ENCODE assay signal across 8 mouse cellular contexts in genomic region chr9:21926155-21926554, GRCm38 (mm10). TPM values are rescaled to one million over a fixed set of nuclear protein-coding genes. Genes with fewer than 3 reads are reported as not detected.
A peak's percentile ranks its signal among the peaks of the same experiment; 100 is the strongest.
DNase-seq lines count a peak whose midpoint lies in the region; ATAC-seq and TF ChIP-seq lines count a peak whose summit lies in the region.

No protein-coding gene starts in this region.

- TF ChIP-seq CTCF in embryonic fibroblast, embryonic 13.5 days (IDR thresholded peaks at IDR 0.05; ENCODE audit: borderline replicate concordance, insufficient read depth, low read length) = no peak
- TF ChIP-seq CTCF in kidney, adult 2 months (conservative IDR thresholded peaks at IDR 0.05; ENCODE audit: insufficient read depth, insufficient read length, low read depth, low read length) = no peak

- H3K27me3 ChIP-seq in kidney, adult 2 months (replicated peaks; ENCODE audit: control insufficient read depth, insufficient read depth, low read length) = no peaks in the 10 kb centered on the region
- H3K27me3 ChIP-seq in lung, embryonic 16.5 days (ENCODE audit: control insufficient read depth, insufficient read depth, low read depth, low read length) = no peaks in the 10 kb centered on the region

- H3K4me2 ChIP-seq in lung, embryonic 16.5 days (ENCODE audit: low read depth, low read length) = peak overlapping the region; percentile 85

- H3K27ac ChIP-seq in embryonic fibroblast, embryonic 13.5 days (ENCODE audit: insufficient read depth, low read length) = no peak overlapping the region
- peak overlapping the region; percentile 52 for H3K27ac ChIP-seq in kidney, adult 2 months (ENCODE audit: insufficient read depth, low read depth, low read length)
- H3K27ac ChIP-seq in lung, embryonic 16.5 days (ENCODE audit: low read length) = no peak overlapping the region; the same call in 1 of the 2 replicates

- ATAC-seq in lung, embryonic 16.5 days (ENCODE audit: low read depth) = no peak

- no peaks in the 10 kb centered on the region for H3K9me3 ChIP-seq in lung, embryonic 16.5 days (ENCODE audit: control insufficient read depth, low read length)

- no peak for TF ChIP-seq POLR2A in embryonic fibroblast, embryonic 13.5 days (IDR thresholded peaks at IDR 0.05; ENCODE audit: low read depth, low read length)
- no peak for TF ChIP-seq POLR2A in kidney, adult 2 months (IDR thresholded peaks at IDR 0.05; ENCODE audit: low read depth, low read length)

- H3K9ac ChIP-seq in lung, embryonic 16.5 days (ENCODE audit: low read length) = peak overlapping the region; percentile 78

- DNase-seq in embryo, embryonic 10 days (ENCODE audit: low spot score) = peak; percentile 26
- DNase-seq in embryo, embryonic 11 days = no peak
- peak; percentile 71 for DNase-seq in kidney, adult 2 months
- no peak for DNase-seq in urinary bladder, adult 2 months (ENCODE audit: low spot score)
- no peak for DNase-seq in layer of hippocampus, postnatal 14 days (ENCODE audit: low spot score in 2 of 2)
- no peak for DNase-seq in urinary bladder, postnatal 4 days (ENCODE audit: low spot score in 2 of 2)

- H3K4me3 ChIP-seq in embryonic fibroblast, embryonic 13.5 days (ENCODE audit: insufficient read depth, low read length) = peak overlapping the region; percentile 54; the same call in 1 of the 2 replicates
- H3K4me3 ChIP-seq in kidney, adult 2 months (ENCODE audit: insufficient read depth, low read depth, low read length) = peak overlapping the region; percentile 21
- peak overlapping the region; percentile 69 for H3K4me3 ChIP-seq in lung, embryonic 16.5 days (ENCODE audit: low read length)

- peaks cover 5% of the 10 kb centered on the region; the same call in 1 of the 2 replicates for H3K4me1 ChIP-seq in embryonic fibroblast, embryonic 13.5 days (ENCODE audit: control insufficient read depth, insufficient read depth, low read length)
- peaks cover 4% of the 10 kb centered on the region; the same call in 1 of the 2 replicates for H3K4me1 ChIP-seq in kidney, adult 2 months (ENCODE audit: control insufficient read depth, insufficient read depth, low read length)
- peaks cover 21% of the 10 kb centered on the region for H3K4me1 ChIP-seq in lung, embryonic 16.5 days (replicated peaks; ENCODE audit: control insufficient read depth, insufficient read depth, low read length)

- 52% methylated on average over 6 of the region's 6 CpGs for WGBS in kidney, adult 2 months
- 71% methylated on average over 6 of the region's 6 CpGs for WGBS in lung, embryonic 16.5 days

- no peaks in the 10 kb centered on the region for H3K36me3 ChIP-seq in kidney, adult 2 months (ENCODE audit: control insufficient read depth, insufficient read depth, low read length)
- H3K36me3 ChIP-seq in lung, embryonic 16.5 days (ENCODE audit: control insufficient read depth, insufficient read depth, low read length) = no peaks in the 10 kb centered on the region

RNA-seq across cellular contexts. Expression of gene Ccdc159, which starts 1.1 kb away (rescaled TPM):
- 5.6 and 6.2 TPM in 2 replicates for polyA plus RNA-seq in embryonic fibroblast, embryonic 13.5 days (2011; ENCODE audit: insufficient read length, low read depth, missing spikeins)
- 4.3 and 4.8 TPM in 2 replicates for polyA plus RNA-seq in kidney, adult 2 months (2012; rRNA removed)
- polyA plus RNA-seq in lung, embryonic 16.5 days (2015; fragmentation: Nextera tagmentation; extraction: Ambion mirVana) = 5.9 and 6.4 TPM in 2 replicates
- polyA plus RNA-seq in urinary bladder, adult 2 months (2012; rRNA removed) = 8.8 and 9.4 TPM in 2 replicates
- total RNA-seq in layer of hippocampus, postnatal 14 days (2021) = 10 to 100 TPM; 13.8 to 14.2 TPM

RNA-seq across cellular contexts. Expression of gene Tmem205, which starts 1.2 kb away (rescaled TPM):
- polyA plus RNA-seq in embryonic fibroblast, embryonic 13.5 days (2011; ENCODE audit: insufficient read length, low read depth, missing spikeins) = 21.0 and 25.4 TPM in 2 replicates
- 313 and 353 TPM in 2 replicates for polyA plus RNA-seq in kidney, adult 2 months (2012; rRNA removed)
- polyA plus RNA-seq in lung, embryonic 16.5 days (2015; fragmentation: Nextera tagmentation; extraction: Ambion mirVana) = 58.8 and 65.3 TPM in 2 replicates
- polyA plus RNA-seq in urinary bladder, adult 2 months (2012; rRNA removed) = 93.0 and 101 TPM in 2 replicates
- total RNA-seq in layer of hippocampus, postnatal 14 days (2021) = 10 to 100 TPM; 35.7 to 37.0 TPM

RNA-seq across cellular contexts. Expression of gene Rab3d, which starts 8.2 kb away (rescaled TPM):
- 6.7 and 13.5 TPM in 2 replicates for polyA plus RNA-seq in embryonic fibroblast, embryonic 13.5 days (2011; ENCODE audit: insufficient read length, low read depth, missing spikeins)
- polyA plus RNA-seq in kidney, adult 2 months (2012; rRNA removed) = 27.1 and 32.9 TPM in 2 replicates
- polyA plus RNA-seq in lung, embryonic 16.5 days (2015; fragmentation: Nextera tagmentation; extraction: Ambion mirVana) = 20.9 and 23.5 TPM in 2 replicates
- 54.4 and 59.9 TPM in 2 replicates for polyA plus RNA-seq in urinary bladder, adult 2 months (2012; rRNA removed)
- total RNA-seq in layer of hippocampus, postnatal 14 days (2021) = 10 to 100 TPM; 22.6 to 24.2 TPM

RNA-seq across cellular contexts. Expression of gene Plppr2, which starts 10.7 kb away (rescaled TPM):
- 13.1 and 14.9 TPM in 2 replicates for polyA plus RNA-seq in embryonic fibroblast, embryonic 13.5 days (2011; ENCODE audit: insufficient read length, low read depth, missing spikeins)
- polyA plus RNA-seq in kidney, adult 2 months (2012; rRNA removed) = 6.0 and 9.1 TPM in 2 replicates
- 7.7 and 8.2 TPM in 2 replicates for polyA plus RNA-seq in lung, embryonic 16.5 days (2015; fragmentation: Nextera tagmentation; extraction: Ambion mirVana)
- polyA plus RNA-seq in urinary bladder, adult 2 months (2012; rRNA removed) = 14.5 and 17.1 TPM in 2 replicates
- total RNA-seq in layer of hippocampus, postnatal 14 days (2021) = 100 to 1,000 TPM; 350 to 352 TPM

RNA-seq across cellular contexts. Expression of gene Swsap1, which starts 29.4 kb away (rescaled TPM):
- 5.7 and 6.9 TPM in 2 replicates for polyA plus RNA-seq in embryonic fibroblast, embryonic 13.5 days (2011; ENCODE audit: insufficient read length, low read depth, missing spikeins)
- polyA plus RNA-seq in kidney, adult 2 months (2012; rRNA removed) = 10.5 and 10.9 TPM in 2 replicates
- 5.4 and 6.2 TPM in 2 replicates for polyA plus RNA-seq in lung, embryonic 16.5 days (2015; fragmentation: Nextera tagmentation; extraction: Ambion mirVana)
- polyA plus RNA-seq in urinary bladder, adult 2 months (2012; rRNA removed) = 4.6 and 6.4 TPM in 2 replicates
- 10 to 100 TPM; 14.4 to 15.2 TPM for total RNA-seq in layer of hippocampus, postnatal 14 days (2021)

Comparison
In these comparisons a context has a peak if more than half of its experiments do, and no peak if none do; other contexts are left out.
1. DNase-seq: peak in embryo, embryonic 10 days (single experiment) and kidney, adult 2 months (single experiment); none in embryo, embryonic 11 days (single experiment), urinary bladder, adult 2 months (single experiment), layer of hippocampus, postnatal 14 days (0 of 2) and urinary bladder, postnatal 4 days (0 of 2).
2. Peak in every context shown above with its lines, with median percentiles within 50 percentile points of each other: H3K4me3 ChIP-seq.